Mouse (Mus musculus) c-Kit-positive CD71-negative TER-119-negative erythroid progenitor cells, embryonic 14.5 days (primary cell): ENCODE results near the gene Ccs.
"Not testable (repeated sequence)": the region's sequence is repeated elsewhere in the genome, so short reads cannot be mapped to it uniquely, and the experiment has no call there.

ENCODE experiments used
- DNase-seq: peaks from one replicate; pipeline ENCODE4 v3.0.0-alpha.2; 2013; ENCODE audit warnings: low read depth

Ccs gene

GRCm38 (mm10) chr19:4836096-4836495 is 3.0 kb downstream of the Ccs start:
- DNase-seq, result no peak

- no peak for DNase-seq
Measured at GRCm38 (mm10) chr19:4833977-4834376, 5.2 kb downstream of the Ccs start.

- no peak for DNase-seq
Measured at GRCm38 (mm10) chr19:4829156-4829555, 10.0 kb downstream of the Ccs start.

- no peak for DNase-seq
Measured at GRCm38 (mm10) chr19:4828444-4829114, 10.6 kb downstream of the Ccs start.

- no peak for DNase-seq
Measured at GRCm38 (mm10) chr19:4820678-4821303, 18.3 kb downstream of the Ccs start.

GRCm38 (mm10) chr19:4817182-4817835 is 21.8 kb downstream of the Ccs start:
- DNase-seq, result no peak

GRCm38 (mm10) chr19:4813015-4813414 is 26.1 kb downstream of the Ccs start:
- no peak for DNase-seq

GRCm38 (mm10) chr19:4812334-4812949 is 26.7 kb downstream of the Ccs start:
- DNase-seq, result not testable (repeated sequence)

GRCm38 (mm10) chr19:4811909-4812242 is 27.3 kb downstream of the Ccs start:
- no peak for DNase-seq

GRCm38 (mm10) chr19:4811063-4811908 is 27.8 kb downstream of the Ccs start, which contains the start of the genes Gm21992 and Rbm14:
Gene Gm21992, minus strand, starts transcription at chr19:4811612.
Gene Rbm14, minus strand, starts transcription at chr19:4811634.
- DNase-seq, result peak; percentile 96

- DNase-seq, result no peak
Measured at GRCm38 (mm10) chr19:4810746-4811062, 28.4 kb downstream of the Ccs start.

GRCm38 (mm10) chr19:4810309-4810708 is 28.8 kb downstream of the Ccs start:
- no peak for DNase-seq

- no peak for DNase-seq
Measured at GRCm38 (mm10) chr19:4803283-4803682, 35.8 kb downstream of the Ccs start.

GRCm38 (mm10) chr19:4802691-4803091 is 36.4 kb downstream of the Ccs start:
- no peak for DNase-seq

GRCm38 (mm10) chr19:4799083-4799482 is 40.0 kb downstream of the Ccs start:
- DNase-seq, result no peak

- no peak for DNase-seq
Measured at GRCm38 (mm10) chr19:4797846-4798245, 41.3 kb downstream of the Ccs start.

- DNase-seq, result no peak
Measured at GRCm38 (mm10) chr19:4795929-4796328, 43.2 kb downstream of the Ccs start.

- peak; percentile 99 for DNase-seq
Measured at GRCm38 (mm10) chr19:4793831-4794422, 45.2 kb downstream of the Ccs start, which contains the start of gene Rbm4. Gene Rbm4, minus strand, starts transcription at chr19:4793901.

GRCm38 (mm10) chr19:4793281-4793830 is 45.8 kb downstream of the Ccs start:
- no peak for DNase-seq

- DNase-seq, result no peak
Measured at GRCm38 (mm10) chr19:4786313-4786712, 52.8 kb downstream of the Ccs start.

GRCm38 (mm10) chr19:4785206-4785605 is 53.9 kb downstream of the Ccs start:
- no peak for DNase-seq
